Mouse (Mus musculus): ENCODE results near the gene 3110082I17Rik.
"Not testable (repeated sequence)": the region's sequence is repeated elsewhere in the genome, so short reads cannot be mapped to it uniquely, and the experiment has no call there.

The 3110082I17Rik gene

DNA sequence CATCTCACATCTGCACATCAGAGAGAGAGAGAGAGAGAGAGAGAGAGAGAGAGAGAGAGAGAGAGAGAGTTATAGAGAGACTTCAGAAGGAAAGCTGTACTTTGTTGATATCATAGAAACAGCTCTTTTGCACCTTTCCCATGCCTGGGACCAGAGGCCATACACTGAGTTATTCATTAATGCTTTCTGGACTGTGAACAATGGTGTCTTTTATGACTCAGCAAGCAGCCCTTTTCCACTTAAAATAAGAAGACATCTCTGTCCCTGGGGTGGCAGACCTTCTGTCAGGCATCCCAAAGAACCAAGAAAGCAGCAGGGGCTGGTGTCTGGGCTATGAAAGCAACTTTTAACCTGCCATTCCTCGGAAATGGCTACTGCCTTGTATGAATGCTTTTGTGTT lies 113.1 kb downstream of the 3110082I17Rik start:
- DNase-seq = no peak

DNA sequence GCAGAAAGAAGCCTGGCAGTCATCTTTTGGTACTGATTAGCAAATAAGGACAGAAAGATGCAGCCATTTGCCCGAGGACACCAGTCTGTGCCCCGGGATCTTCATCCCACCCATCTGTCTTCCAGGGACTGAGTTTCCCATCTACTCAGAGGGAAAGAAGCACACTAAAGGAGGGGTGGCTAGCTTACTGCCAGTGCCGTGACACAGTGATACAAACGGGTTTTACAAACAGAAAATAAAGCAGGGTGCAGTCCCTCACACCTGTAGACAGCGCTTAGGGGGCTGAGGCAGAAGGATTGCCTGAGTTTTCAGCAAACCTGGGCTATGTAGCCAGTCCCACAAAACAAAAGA lies 115.0 kb downstream of the 3110082I17Rik start:
- DNase-seq = no peak

DNA sequence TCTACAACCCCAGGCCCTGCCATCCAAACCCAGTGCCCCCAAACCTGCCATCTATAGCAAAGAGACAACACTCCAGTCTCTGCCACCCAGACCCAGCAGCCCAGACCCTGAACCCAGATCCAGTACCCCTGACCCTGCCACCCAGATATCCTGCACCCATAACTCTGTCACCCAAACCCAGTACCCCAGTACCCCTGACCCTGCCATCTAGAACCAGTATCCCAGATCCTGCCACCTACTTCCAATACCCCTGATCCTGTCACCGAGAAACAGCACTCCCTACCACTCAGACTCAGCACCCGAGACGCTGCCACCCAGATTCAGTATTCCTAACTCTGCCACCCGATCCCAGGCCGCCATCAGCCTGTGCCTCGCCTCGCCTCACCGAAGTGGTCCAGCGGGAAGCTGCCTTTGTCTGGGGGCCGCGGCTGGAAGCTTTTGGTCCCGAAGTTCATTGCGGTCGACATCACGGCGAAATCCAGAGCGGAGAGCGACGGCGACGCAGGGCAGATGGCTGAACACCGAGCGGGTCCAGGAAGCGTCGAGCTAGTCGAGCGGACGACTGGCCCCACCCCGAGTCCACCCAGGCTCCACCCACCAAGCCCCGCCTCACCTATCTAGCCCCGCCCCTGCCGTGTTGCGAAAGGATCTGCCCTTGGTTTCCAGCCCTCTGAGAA lies 115.5 kb downstream of the 3110082I17Rik start:
- DNase-seq = peak; percentile 93

DNA sequence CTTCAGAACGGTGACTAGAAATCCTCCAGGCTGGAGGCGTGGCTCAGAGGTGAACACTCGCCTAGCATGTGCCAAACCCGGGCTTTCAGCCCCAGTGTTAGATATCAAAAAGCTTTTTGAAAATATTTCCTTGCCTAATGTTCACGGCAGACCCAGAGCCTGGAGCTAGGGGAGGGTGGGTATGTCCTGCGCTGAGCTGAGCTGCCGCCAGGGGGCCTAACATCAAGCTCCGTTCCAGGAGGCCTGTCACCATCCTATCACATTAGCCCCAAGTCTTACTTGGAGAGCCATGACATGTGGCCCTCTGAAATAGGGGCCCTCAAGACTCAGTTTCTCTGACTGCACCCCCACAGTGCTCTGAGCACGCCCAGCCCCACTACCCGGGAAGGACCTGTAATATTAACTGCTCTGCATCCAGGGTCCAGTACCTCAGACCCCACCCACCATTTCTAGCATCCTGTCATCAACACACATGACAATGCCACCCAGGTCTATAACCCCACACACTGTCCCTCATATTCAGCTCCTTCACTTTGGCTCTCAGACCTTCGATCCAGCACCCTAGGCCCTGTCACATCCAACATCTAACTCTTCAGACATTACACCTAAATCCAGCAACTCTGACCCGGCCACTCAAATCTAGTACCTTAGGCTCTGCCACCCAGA lies 116.2 kb downstream of the 3110082I17Rik start:
- DNase-seq = peak; percentile 80

DNA sequence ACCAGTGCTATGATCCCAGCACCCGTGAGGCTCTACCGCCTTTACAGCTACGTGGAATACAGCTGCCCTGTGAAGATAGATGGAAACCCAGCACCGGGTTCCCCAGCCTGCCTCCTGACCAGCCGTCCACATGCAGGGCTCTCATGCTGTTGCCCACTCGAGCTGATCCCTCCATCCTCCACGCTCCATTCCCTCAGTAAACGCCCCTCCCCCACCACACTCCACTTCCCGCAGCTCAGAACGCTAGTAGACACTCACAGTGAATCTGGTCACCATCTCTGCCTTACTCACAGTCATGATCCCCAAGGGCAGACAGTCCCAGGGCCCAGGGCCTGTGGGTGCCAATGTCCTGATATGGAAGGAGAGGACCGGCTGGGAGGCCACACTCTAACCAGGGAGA lies 121.4 kb downstream of the 3110082I17Rik start:
- DNase-seq = no peak

DNA sequence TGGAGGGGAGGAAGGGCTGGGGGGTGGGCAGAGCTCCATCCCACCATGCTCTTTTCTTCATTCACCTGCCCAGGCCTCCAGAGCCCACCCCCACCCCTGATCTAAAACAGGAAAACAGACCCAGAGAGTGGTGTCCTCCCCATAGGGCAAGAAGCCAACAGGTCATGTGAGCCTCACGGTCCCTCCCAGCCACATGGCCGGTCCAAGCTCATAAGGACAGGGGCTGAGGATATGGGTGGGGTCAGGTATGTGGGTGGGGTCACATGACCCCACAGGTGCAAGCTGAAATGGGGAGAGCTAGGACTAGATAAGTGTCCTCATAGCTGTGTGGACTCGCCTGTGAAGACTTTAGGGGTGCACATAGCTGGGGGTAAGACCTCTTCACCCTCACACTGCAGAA lies 121.9 kb downstream of the 3110082I17Rik start:
- no peak for DNase-seq

DNA sequence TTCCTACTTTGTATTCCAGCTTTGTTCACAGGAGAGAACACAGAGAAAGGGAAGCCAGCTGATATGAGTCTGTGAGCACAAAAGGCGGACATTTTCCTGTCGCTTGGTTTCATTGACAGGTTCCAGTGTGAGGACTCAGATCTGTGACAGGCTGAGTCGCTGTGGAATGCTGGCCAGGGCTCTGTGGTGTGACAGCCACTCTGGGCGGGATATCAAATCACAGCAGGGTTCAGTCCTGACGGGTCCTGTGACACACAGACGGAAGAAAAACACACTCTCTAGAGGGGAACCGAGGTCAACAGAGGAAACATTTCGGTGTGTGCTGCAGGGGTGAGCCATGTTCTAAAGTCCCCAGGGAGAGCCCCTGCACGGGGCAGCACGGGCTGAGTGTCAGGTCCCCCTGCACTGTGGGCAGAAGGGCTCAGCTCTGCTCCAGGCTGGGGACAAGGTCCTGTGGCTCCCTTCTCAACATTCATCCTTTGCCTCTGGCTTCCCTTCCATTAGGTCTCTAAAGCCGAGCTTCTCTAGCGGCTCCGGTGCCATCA lies 122.4 kb downstream of the 3110082I17Rik start:
- DNase-seq = peak; percentile 91

DNA sequence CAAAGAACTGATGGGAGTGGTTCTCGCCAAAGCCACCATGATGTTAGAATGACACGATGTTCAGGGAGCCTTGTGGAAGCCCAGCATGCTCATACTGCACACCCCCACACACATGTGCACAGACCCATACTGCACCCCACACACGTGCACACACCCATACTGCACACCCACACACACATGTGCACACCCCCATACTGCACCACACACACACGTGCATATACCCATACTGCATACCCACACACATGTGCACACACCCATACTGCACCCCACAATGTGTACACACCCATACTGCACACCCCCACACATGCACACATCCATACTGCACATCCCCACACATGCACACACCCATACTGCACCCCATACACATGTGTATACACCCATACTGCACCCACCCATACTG lies 124.7 kb downstream of the 3110082I17Rik start:
- no peak for DNase-seq

DNA sequence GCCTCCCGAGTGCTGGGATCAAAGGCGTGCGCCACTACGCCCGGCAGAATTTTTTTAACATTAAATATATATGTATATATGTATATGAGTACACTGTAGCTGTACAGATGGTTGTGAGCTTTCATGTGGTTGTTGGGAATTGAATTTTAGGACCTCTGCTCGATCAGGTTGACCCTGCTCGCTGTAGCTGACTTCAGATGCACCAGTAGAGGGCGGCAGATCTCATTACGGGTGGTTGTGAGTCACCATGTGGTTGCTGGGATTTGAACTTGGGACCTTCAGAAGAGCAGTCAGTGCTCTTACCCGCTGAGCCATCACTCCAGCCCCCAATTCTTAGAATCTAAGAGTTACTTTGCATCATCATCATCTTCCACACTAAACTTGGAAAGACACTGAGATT lies 125.9 kb downstream of the 3110082I17Rik start:
- DNase-seq = not testable (repeated sequence)

DNA sequence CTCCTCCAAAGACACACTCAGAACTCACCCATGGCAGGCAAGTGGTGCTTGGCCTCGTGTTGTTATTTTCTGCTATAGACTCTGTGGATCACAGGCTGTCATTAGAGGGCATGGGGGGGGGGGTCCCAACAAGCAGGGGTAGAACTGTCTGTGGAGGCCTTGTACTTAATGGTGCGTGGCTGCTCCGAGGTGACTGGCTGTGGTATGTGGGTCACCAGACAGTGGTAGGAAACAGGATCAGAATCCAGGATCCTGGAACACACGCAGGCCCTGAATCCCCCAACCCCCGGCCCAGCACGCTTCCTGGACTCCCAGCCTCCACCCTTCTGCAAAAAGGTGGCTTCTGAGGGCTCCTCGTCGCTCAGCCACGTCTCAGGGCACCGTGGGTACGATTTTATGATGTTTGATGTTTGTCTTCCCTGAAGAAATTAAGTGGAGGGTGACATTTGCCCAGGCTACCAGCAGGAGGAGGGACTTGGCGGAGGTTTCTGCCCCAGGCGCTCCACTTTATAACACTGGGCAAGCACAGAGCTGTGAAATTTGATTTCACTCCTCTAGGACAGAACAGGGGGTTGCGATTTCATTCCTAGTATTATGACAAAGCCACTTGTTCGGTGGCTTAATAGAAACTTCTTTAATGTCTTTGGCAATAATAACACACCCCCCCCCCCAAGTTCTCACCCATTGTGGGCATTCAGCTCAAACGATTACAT lies 126.9 kb downstream of the 3110082I17Rik start:
- no peak for DNase-seq

DNA sequence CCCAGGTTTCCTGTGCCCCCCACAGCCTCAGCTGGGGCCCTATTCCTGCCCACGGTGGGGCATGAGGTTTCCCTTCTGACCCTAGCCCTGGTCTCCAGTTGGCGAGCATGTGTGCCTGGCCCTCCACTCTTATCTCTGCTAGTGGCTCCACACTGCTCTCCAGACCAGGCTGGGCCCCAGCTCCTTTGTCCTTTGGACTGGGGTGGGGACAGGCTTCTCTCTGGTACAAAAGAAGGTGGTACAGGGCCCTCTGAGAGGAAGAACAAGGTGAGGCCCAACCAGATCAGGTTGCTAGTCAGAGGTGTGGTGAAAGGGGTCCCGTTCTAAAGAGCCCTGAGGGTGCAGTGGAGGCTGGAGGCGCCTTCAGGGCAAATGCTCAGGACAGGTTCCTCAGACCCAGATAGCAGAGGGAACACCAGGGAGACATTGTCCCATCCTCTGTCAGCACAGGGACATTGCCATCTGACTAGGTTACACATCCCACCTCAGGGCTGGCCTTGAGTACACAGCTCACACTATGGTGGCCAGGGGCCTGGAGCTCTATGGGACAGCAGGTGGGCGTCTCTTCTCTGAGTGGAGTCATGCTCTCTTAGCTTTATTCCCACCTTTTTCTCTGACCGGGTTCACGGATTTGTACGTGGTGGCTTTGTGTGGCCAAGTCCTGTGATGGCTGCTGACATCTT lies 127.6 kb downstream of the 3110082I17Rik start:
- no peak for DNase-seq

DNA sequence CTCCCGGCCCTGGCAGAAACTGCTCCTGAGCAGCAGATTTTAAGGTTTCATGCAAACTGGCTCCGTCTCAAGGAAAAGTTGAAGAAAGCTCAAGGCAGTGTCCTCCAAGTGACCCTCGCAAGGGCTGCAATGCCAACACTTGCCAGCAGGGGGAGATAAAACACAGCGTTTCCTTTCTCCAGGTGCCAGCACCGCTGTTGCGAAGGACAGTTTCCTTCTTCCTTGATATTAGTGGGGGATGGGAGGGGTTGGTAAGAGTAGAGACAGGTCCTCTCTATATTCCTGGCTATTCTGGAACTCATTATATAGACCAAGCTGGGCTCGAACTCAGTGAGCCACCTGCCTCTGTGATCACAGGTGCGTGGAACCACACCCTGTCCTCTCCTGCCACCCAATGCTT lies 128.6 kb downstream of the 3110082I17Rik start:
- DNase-seq = peak; percentile 86

DNA sequence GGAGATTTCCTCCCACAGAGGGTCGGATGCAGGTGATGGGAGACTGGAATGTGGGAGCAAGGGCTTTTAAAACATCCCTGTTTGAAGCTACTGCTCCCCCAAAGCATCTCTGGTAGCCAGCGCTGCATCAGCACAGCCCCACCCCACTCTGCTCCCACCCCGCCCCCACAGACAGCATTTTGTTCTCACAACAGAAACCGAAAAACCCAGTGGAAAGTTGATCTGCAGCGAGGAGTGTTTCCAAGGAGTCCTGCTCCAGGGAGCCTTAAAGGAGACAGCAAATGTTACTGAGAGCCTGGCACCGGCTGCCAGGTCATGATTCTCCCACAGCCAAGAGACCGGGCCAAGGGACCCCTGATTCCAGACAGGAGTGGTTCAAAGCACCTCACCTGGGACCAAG lies 129.6 kb downstream of the 3110082I17Rik start:
- no peak for DNase-seq

DNA sequence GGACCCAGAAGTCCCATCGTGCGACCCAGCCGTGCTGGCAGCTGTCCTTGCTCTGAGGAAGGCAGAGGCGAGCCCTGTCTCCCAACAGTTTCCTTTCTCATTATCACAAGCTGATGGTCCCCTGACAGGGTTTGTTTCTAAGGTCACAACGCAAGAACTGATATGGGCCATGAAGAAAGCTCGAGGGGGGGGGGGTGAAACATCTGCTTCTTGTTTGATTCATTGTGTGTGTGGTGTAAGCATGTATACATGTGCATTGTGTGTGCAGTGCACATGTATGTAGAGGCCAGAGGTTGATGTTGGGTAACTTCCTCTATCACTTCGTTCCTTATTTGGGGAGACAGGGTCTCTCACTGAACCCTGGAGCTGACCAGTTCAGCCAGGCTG lies 132.7 kb downstream of the 3110082I17Rik start:
- DNase-seq = no peak

DNA sequence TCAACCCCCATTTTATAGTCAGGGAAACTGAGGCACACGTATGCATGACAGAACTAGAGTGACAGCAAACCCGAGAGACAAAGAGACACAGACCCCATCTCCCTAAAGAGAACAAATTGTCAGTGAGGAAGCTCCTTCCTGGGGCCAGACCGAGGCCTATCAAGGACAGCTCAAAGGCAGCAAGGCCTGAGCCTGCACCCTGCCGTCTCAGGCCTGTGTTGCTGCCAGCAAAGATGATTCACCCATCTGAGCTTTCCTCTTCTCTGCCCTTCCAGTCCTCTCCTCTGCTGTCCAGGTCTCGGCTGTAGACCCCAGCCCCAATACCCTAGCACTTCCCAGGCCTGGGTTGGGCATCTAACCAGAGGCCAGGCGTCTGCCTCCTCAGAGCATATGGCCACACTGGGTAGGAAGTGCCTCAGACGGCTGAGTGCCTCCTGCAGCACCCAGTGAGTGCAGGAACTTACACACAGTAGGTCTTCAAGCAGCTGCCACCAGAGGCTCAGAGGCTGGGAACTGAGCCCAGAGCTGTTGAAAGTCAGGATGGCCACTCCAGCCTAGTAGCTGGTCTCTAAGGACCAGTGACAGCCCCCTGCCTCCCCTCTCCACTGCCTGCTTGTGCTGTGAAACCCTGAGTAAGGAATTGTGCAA lies 133.2 kb downstream of the 3110082I17Rik start:
- peak; percentile 42 for DNase-seq

DNA sequence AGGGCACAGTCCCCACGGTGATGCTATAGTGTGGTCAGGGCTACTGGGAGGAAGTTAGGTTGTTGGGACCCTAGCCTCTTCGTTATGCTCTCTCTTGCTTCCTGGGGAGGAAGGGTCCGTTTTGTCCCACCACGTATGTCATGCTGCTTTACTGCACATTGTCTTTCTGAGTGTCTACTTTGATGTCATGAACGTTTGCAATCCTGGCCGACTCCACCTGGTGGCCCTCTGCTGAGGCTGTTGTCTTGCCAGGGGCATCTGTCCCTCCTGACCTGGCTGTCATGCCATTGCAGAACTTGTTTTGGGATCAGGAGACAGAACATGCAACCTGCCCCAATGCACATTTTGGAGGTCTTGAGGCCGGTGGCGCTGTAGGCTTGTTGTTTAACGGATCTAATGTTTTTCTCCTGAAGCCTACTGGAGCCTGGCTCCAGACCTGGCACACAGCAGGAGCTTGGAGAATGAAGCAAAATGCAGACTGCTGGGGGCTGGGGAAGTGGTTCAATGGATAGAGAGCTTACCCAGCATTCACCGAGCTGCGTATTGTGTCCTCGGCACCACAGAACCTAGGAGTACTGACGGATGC lies 134.1 kb downstream of the 3110082I17Rik start:
- DNase-seq = peak; percentile 68

DNA sequence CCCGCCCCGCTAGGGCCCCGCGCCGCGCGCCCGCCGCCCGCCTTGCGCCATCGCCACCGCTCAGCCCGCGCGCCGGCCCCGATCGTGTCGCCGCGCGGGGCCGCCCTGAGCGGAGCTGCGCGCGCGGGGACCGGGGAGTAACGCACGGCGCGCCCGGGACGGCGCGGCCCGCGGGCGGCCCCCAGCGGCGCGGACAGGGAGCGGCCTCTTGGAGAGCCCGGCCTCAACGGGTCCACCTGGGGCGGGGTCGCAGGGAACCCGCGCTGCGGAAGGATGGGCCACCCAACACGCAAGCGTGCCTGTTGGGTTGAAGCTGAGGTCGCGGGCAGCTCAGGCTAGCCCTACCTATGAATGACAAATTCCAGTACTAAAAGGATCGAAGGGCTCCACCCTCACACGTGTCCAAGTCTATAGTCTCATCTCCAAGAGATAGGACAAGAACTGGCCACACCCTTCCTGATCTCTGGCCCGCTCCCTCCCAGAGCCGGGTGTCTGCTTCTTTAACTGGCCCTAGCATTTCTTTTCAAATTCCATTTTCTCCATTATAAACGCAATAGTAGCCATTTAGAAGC lies 134.8 kb downstream of the 3110082I17Rik start, which contains the start of gene Adap1:
Gene Adap1, minus strand, starts transcription at position 228 of the 572 bp plus-strand sequence.
- no peak for DNase-seq

DNA sequence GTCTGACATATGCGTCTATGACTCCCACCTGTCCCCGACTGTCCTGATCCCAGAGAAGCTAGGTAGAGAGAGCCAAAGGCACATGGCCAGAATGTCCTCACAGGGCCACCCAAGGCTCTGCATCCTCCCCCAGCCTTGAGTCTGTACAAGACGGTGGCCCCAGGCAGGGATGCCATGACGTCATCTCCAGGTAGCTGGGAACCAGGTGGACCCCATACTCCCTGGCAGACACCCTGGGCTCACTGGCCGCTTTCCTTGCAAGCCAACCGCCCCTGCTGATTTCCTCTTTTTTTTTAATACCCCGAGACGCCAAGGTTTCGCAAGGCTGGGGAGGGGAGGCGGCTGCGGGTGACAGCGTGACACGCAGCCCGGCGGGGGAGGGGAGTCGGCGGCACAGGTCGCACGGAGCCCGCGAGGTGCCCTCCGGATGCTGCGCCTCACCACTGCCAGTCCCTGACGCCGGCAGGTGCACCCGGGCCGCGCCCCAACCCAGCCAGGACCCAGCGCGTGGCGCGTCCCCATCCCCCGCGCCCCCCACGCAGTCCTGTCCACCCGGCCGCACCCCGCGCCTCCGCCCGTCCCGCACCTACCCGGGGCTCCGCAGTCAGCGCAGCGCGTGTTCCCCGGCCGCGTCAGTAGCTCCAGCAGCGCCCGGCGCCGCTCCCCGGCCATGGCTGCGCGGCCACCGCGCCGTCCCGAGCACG lies 135.5 kb downstream of the 3110082I17Rik start:
- peak; percentile 90 for DNase-seq

DNA sequence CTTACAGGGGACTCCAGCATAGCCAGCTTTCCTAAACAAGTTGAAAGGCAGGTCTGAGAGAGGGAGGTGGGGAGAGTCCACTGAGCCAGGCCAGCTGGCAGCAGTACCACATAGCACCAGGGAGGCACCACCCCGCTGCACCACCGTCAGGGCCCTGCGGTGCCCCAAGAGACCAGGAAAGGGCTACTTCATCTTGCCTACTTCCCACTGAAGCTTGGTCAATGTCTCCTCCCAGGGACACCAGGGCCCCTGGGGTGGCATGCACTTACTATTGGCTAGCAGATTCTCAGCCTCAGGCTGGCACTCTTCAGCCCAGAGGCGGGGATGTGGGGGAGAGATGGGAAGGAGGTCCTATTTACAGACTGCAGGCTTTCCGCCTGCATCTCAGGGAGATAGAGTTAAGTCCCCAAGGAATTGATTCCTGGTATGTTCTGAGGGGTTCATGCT lies 136.3 kb downstream of the 3110082I17Rik start:
- DNase-seq = peak; percentile 72

DNA sequence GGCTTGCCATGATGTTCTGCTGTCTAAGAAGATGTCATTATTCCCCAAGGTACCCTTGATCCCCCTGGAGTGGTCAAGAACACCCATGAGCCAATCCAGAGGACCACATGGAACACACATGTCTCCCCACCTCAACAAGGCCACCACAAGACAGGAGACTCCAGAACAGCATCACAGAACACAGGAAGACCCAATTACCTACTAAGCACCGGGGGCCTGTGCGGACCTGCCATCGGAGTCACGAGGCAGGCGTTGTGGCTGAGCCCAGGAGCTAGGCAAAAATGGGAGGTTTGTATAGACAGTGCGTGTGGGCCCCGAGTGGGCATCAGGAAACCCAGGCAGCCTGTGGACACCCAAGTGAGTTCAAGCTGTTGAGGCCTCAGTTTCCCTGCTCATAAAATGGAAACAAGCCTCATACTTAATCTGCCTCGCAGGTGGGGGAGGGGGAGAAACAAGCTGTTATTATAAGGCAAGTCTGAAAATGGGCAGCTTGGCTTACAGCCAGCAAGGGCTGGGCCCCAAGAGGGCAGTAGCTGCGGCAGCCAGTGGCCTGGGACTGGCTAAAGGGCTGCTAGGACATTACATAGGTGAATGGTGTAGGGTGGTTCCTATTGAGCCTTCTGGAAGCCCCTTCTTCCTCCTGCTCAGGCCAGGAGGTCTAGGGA lies 136.9 kb downstream of the 3110082I17Rik start:
- peak; percentile 74 for DNase-seq

DNA sequence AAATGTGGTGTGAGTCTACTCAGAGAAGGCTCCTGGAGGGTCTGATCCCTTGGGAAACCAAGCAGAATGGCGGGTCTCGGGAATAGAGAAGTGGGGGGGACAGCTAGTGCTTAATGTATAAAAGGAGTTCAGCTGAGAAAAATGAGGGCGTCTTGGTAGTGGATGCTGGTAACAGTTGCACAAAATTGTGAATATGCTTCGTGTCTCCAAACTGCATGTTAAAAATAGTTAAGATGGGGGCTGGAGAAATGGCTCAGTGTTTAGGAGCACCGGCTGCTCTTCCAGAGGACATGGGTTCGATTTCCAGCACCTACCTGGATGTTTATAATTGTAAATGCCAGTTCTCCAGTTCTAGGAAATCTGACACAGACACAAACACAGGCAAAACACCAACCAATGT lies 139.0 kb downstream of the 3110082I17Rik start:
- DNase-seq = no peak

All from cerebellum, adult 9-10 months (tissue).